Mouse (Mus musculus) forebrain, postnatal 0 days (tissue): Measurements from ENCODE around the gene Actr3. TPM values are rescaled to one million over a fixed set of nuclear protein-coding genes. Genes with fewer than 3 reads are reported as not detected.
A peak's percentile ranks its signal among the peaks of the same experiment; 100 is the strongest.

Experiments
- ATAC-seq: fragments of 200-750 bp; cut with Nextera tagmentation; 2 replicates; pipeline ENCODE4 v1.8.0; 2017; ENCODE audit warnings: mild to moderate bottlenecking, moderate library complexity
- DNase-seq: peaks from one replicate; pipeline ENCODE4 v3.0.0-alpha.2; 2015
- H3K27ac ChIP-seq: fragments of 300-500 bp; sonication (generic); 2 replicates; pipeline ENCODE4 v1.5.1; 2014; ENCODE audit warnings: low read depth, mild to moderate bottlenecking, antibody characterized with exemption, low read length, moderate library complexity, mixed read lengths
- H3K27me3 ChIP-seq: fragments of 300-500 bp; sonication (generic); 2 replicates; pipeline ENCODE4 v1.6.1; 2014; ENCODE audit warnings: mild to moderate bottlenecking, low read length, mixed read lengths; ENCODE audit not compliant: insufficient read depth
- H3K36me3 ChIP-seq: fragments of 300-500 bp; sonication (generic); 2 replicates; pipeline ENCODE4 v1.6.1; 2014; ENCODE audit warnings: mild to moderate bottlenecking, moderate library complexity; ENCODE audit not compliant: insufficient read depth
- H3K4me1 ChIP-seq: fragments of 300-500 bp; sonication (generic); 2 replicates; pipeline ENCODE4 v1.6.1; 2014; ENCODE audit warnings: antibody characterized with exemption; ENCODE audit not compliant: insufficient read depth
- H3K4me2 ChIP-seq: fragments of 300-500 bp; sonication (generic); 2 replicates; pipeline ENCODE4 v1.6.1; 2014; ENCODE audit warnings: low read depth, mild to moderate bottlenecking, moderate library complexity
- H3K4me3 ChIP-seq: fragments of 300-500 bp; sonication (generic); 2 replicates; pipeline ENCODE4 v1.5.1; 2014; ENCODE audit warnings: low read depth, low read length, mixed read lengths
- H3K9ac ChIP-seq: fragments of 300-500 bp; sonication (generic); 2 replicates; pipeline ENCODE4 v1.6.1; 2014; ENCODE audit warnings: mild to moderate bottlenecking
- H3K9me3 ChIP-seq: fragments of 300-500 bp; sonication (generic); 2 replicates; pipeline ENCODE4 v1.6.1; 2016; ENCODE audit warnings: low read length
- CTCF ChIP-seq: sonication (generic); IDR thresholded peaks from 2 replicates; pipeline ENCODE4 v1.5.1; 2016; ENCODE audit warnings: antibody characterized with exemption, control low read depth, low read depth
- WGBS: fragments of 180-500 bp; shearing (Covaris S2); extraction: QIAGEN DNeasy Blood & Tissue Kit; methylation state at CpG from one replicate; pipeline ENCODE4 v1.1.7; 2014; 5-methylcytosine and 5-hydroxymethylcytosine counted together
- polyA plus RNA-seq: library from polyadenylated mRNA; unstranded; fragments of >200 nt; fragmentation: Nextera tagmentation; extraction: Ambion mirVana; gene quantifications from 2 replicates; pipeline ENCODE4 v1.2.1, GENCODE M21; 2015
- total RNA-seq: library from RNA; depleted of rRNA; stranded (reverse); fragments of >200 nt; gene quantifications from 2 replicates; pipeline ENCODE4 v1.2.3, GENCODE M21; 2014

The Actr3 gene
- total and polyA plus RNA-seq, 2 experiments from 2014 or later: 216 to 316 TPM

DNA sequence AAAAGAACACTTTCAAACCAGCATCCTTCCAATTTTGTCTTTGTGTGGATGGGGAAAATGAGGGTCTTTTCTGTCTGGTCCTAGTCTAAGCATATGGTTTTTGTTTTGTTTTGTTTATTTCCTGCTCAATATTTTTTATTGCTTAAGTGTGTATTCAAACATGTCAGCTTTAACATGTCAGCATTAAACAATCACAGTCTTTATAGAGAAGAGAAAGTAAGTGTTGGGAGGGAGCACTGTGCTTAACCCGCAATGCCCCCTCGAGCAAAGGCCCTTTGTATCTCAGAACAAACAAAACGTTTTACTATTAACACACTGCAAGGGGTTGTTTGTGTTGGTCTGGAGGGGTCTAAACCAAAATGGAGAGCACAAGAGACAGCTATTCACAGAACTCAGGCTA lies 47.2 kb downstream of the Actr3 start:
- WGBS: 17% methylated on average over 3 of the region's 3 CpGs
- no peaks in the 10 kb centered on the region for H3K9me3 ChIP-seq
- ATAC-seq (no peak), DNase-seq (no peak)
- no peaks in the 10 kb centered on the region for H3K4me1 ChIP-seq
- H3K27ac ChIP-seq: no peak overlapping the region
- H3K4me2 ChIP-seq: no peak overlapping the region
- H3K36me3 ChIP-seq: peaks cover 11% of the 10 kb centered on the region; the same call in 1 of the 2 replicates
- TF ChIP-seq CTCF: no peak
- H3K4me3 ChIP-seq: no peak overlapping the region
- no peak overlapping the region for H3K9ac ChIP-seq
- H3K27me3 ChIP-seq: no peaks in the 10 kb centered on the region

- H3K9me3 ChIP-seq: no peaks in the 10 kb centered on the region
- WGBS: 82% methylated on average over 7 of the region's 7 CpGs
- DNase-seq: no peak
- no peak for TF ChIP-seq CTCF
- H3K27ac ChIP-seq: no peak overlapping the region
- H3K4me3 ChIP-seq: no peak overlapping the region
- peaks cover 3% of the 10 kb centered on the region; the same call in 1 of the 2 replicates for H3K36me3 ChIP-seq
- no peak overlapping the region for H3K9ac ChIP-seq
- H3K4me1 ChIP-seq: no peaks in the 10 kb centered on the region
- H3K27me3 ChIP-seq: no peaks in the 10 kb centered on the region
- H3K4me2 ChIP-seq: no peak overlapping the region
- no peak for ATAC-seq
These were observed 49.3 kb downstream of the Actr3 start for GRCm38 (mm10) chr1:125386217-125386616.

GRCm38 (mm10) chr1:125382622-125383021 lies 52.9 kb downstream of the Actr3 start:
- ATAC-seq: no peak
- Histone ChIP-seq H3K4me1 (no peaks in the 10 kb centered on the region), H3K27ac (no peak overlapping the region), H3K27me3 (no peaks in the 10 kb centered on the region), H3K36me3 (no peaks in the 10 kb centered on the region), H3K9me3 (no peaks in the 10 kb centered on the region), H3K4me3 (no peak overlapping the region), H3K4me2 (no peak overlapping the region), H3K9ac (no peak overlapping the region)
- WGBS: 70% methylated on average over 6 of the region's 6 CpGs
- peak; percentile 5; the same call in 1 of the 2 replicates for TF ChIP-seq CTCF
- DNase-seq: no peak

DNA sequence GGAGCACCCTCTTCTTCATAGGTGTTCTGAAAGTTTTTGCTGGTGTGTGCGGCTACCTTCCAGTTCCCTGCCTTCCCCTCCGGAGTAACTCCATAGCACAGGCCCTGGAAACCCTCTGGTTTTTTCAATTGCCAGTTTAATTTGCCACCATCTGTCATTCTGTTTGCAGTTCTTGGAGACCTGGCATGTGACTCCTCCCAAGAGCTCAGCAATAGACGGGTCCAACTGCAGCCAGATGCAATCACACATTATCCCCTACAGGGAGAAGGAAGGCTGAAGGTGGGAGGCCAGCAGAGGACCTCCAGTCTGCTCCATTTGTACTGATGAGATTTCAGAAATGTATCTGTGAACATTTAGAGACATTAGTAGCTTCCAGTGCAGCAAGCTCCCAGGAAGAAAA lies 56.6 kb downstream of the Actr3 start:
- no peaks in the 10 kb centered on the region for H3K27me3 ChIP-seq
- H3K4me1 ChIP-seq: no peaks in the 10 kb centered on the region
- ATAC-seq (peak; percentile 34; the same call in 1 of the 2 replicates), DNase-seq (peak; percentile 8)
- no peaks in the 10 kb centered on the region for H3K36me3 ChIP-seq
- H3K9me3 ChIP-seq: no peaks in the 10 kb centered on the region
- H3K4me3 ChIP-seq: no peak overlapping the region
- WGBS: 48% methylated on average over 3 of the region's 3 CpGs
- H3K27ac ChIP-seq: no peak overlapping the region
- H3K4me2 ChIP-seq: no peak overlapping the region
- no peak for TF ChIP-seq CTCF
- H3K9ac ChIP-seq: no peak overlapping the region

GRCm38 (mm10) chr1:125372855-125373254 lies 62.7 kb downstream of the Actr3 start:
- Histone ChIP-seq H3K27ac (no peak overlapping the region), H3K9me3 (no peaks in the 10 kb centered on the region), H3K4me1 (no peaks in the 10 kb centered on the region), H3K4me3 (no peak overlapping the region), H3K9ac (no peak overlapping the region), H3K4me2 (no peak overlapping the region), H3K27me3 (no peaks in the 10 kb centered on the region), H3K36me3 (no peaks in the 10 kb centered on the region)
- WGBS: 56% methylated on average over 5 of the region's 5 CpGs
- ATAC-seq: peak; percentile 83
- TF ChIP-seq CTCF: peak; percentile 82
- peak; percentile 82 for DNase-seq

GRCm38 (mm10) chr1:125370779-125371178 lies 64.7 kb downstream of the Actr3 start:
- peak; percentile 64 for ATAC-seq

GRCm38 (mm10) chr1:125365576-125365975 lies 70.0 kb downstream of the Actr3 start:
- Histone ChIP-seq H3K36me3 (no peaks in the 10 kb centered on the region), H3K27ac (no peak overlapping the region), H3K4me2 (no peak overlapping the region), H3K9me3 (no peaks in the 10 kb centered on the region), H3K9ac (no peak overlapping the region), H3K4me1 (no peaks in the 10 kb centered on the region), H3K4me3 (no peak overlapping the region), H3K27me3 (no peaks in the 10 kb centered on the region)
- ATAC-seq (no peak), DNase-seq (no peak)
- no peak for TF ChIP-seq CTCF
- WGBS: 96% methylated on average over 4 of the region's 4 CpGs

More at GRCm38 (mm10) chr1:125370779-125371178, 64.7 kb downstream of the Actr3 start:
- DNase-seq: peak; percentile 86
- TF ChIP-seq CTCF: peak; percentile 84
- H3K9me3 ChIP-seq: no peaks in the 10 kb centered on the region
- H3K4me2 ChIP-seq: no peak overlapping the region
- no peaks in the 10 kb centered on the region for H3K27me3 ChIP-seq
- H3K27ac ChIP-seq: no peak overlapping the region
- 36% methylated on average over 6 of the region's 6 CpGs for WGBS
- no peak overlapping the region for H3K4me3 ChIP-seq
- H3K9ac ChIP-seq: no peak overlapping the region
- H3K36me3 ChIP-seq: no peaks in the 10 kb centered on the region
- H3K4me1 ChIP-seq: no peaks in the 10 kb centered on the region
